Mouse (Mus musculus) heart, embryonic 14.5 days (tissue): ENCODE data around the gene Ccdc182. TPM values are rescaled to one million over a fixed set of nuclear protein-coding genes. Genes with fewer than 3 reads are reported as not detected.

Experiments used
- ATAC-seq: fragments of 200-750 bp; cut with Nextera tagmentation; 2 replicates; pipeline ENCODE4 v1.8.0; 2017; ENCODE audit warnings: low read depth, moderate TSS enrichment; ENCODE audit not compliant: insufficient number of reproducible peaks, insufficient read depth, low FRiP score
- H3K27ac ChIP-seq, 2 experiments: fragments of 200-500 bp in 1 of 2; fragments of 300-500 bp in 1 of 2; sonication (generic) in 1 of 2; replicated peaks in 1 of 2; 2 replicates each; pipeline ENCODE4 v1.5.1; 2012 to 2014; ENCODE audit warnings: low read depth in 2 of 2, low read length in 2 of 2, control low read depth in 1 of 2, mild to moderate bottlenecking in 1 of 2, mixed read lengths in 1 of 2; ENCODE audit not compliant: control insufficient read depth in 1 of 2, insufficient read depth in 1 of 2
- H3K27me3 ChIP-seq: fragments of 300-500 bp; sonication (generic); 2 replicates; pipeline ENCODE4 v1.6.1; 2014; ENCODE audit warnings: mild to moderate bottlenecking, low read length, control low read depth; ENCODE audit not compliant: control insufficient read depth, insufficient read depth
- H3K36me3 ChIP-seq: fragments of 300-500 bp; sonication (generic); 2 replicates; pipeline ENCODE4 v1.6.1; 2014; ENCODE audit warnings: mild to moderate bottlenecking, control low read depth, low read length, mixed read lengths; ENCODE audit not compliant: control insufficient read depth, insufficient read depth
- H3K4me1 ChIP-seq, 2 experiments: fragments of 200-500 bp in 1 of 2; fragments of 300-500 bp in 1 of 2; sonication (generic) in 1 of 2; 2 replicates each; pipeline ENCODE4 v1.6.1; 2012 to 2014; ENCODE audit warnings: low read length in 2 of 2, control low read depth in 1 of 2, mixed read lengths in 1 of 2; ENCODE audit not compliant: control insufficient read depth in 2 of 2, insufficient read depth in 2 of 2
- H3K4me2 ChIP-seq: fragments of 300-500 bp; sonication (generic); 2 replicates; pipeline ENCODE4 v1.6.1; 2014; ENCODE audit warnings: mild to moderate bottlenecking, low read length
- H3K4me3 ChIP-seq, 2 experiments: fragments of 200-500 bp in 1 of 2; fragments of 300-500 bp in 1 of 2; sonication (generic) in 1 of 2; 2 replicates each; pipeline ENCODE4 v1.5.1; 2012 to 2014; ENCODE audit warnings: low read length in 2 of 2, mild to moderate bottlenecking in 2 of 2, control low read depth in 1 of 2, low read depth in 1 of 2, moderate library complexity in 1 of 2; ENCODE audit not compliant: control insufficient read depth in 1 of 2, insufficient read depth in 1 of 2
- H3K9ac ChIP-seq: fragments of 300-500 bp; sonication (generic); 2 replicates; pipeline ENCODE4 v1.6.1; 2014; ENCODE audit warnings: mild to moderate bottlenecking, low read length
- H3K9me3 ChIP-seq: fragments of 300-500 bp; sonication (generic); 2 replicates; pipeline ENCODE4 v1.6.1; 2016; ENCODE audit warnings: low read length, control low read depth; ENCODE audit not compliant: control insufficient read depth
- WGBS: fragments of 180-500 bp; shearing (Covaris S2); extraction: QIAGEN DNeasy Blood & Tissue Kit; methylation state at CpG from one replicate; pipeline ENCODE4 v1.1.7; 2014; 5-methylcytosine and 5-hydroxymethylcytosine counted together
- polyA plus RNA-seq: library from polyadenylated mRNA; unstranded; fragments of >200 nt; fragmentation: Nextera tagmentation; extraction: Ambion mirVana; gene quantifications from 2 replicates; pipeline ENCODE4 v1.2.1, GENCODE M21; 2014

The Ccdc182 gene
- polyA plus RNA-seq, 1 experiment from 2014 or later, result not detected

DNA sequence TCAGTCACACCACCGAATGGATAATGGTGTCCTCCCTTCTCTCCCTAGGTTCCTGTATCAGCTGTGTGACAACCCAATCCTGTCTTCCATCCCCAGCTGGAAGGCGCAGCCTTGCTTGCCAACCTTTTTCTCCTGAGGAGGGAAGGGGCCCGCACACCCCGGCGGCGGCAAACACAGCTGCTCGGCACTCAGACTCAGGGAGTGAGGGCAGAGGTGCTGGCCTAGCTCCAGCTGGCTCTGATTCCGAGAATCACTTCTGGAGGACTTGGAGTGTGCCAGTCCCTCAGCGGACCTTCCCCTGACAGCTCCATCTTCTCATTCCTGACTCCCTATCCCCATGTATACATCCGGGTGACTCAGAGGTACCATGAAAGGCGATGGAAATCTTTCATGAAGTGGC lies 36.9 kb downstream of the Ccdc182 start:
- Histone ChIP-seq H3K4me1 (peaks cover 32 to 34% of the 10 kb centered on the region in 2 experiments), H3K4me3 (no peak overlapping the region), H3K36me3 (no peaks in the 10 kb centered on the region), H3K27ac (peak overlapping the region; percentile 35 to 50; a peak in 3 of 4 replicates), H3K27me3 (no peaks in the 10 kb centered on the region), H3K4me2 (0 out of 2 replicates have a peak overlapping the region, but pooled peaks have one; percentile 4), H3K9me3 (no peaks in the 10 kb centered on the region), H3K9ac (no peak overlapping the region)
- WGBS, result 26% methylated on average over 11 of the region's 11 CpGs
- 0 out of 2 replicates have a peak, but pooled peaks have one; percentile 29 for ATAC-seq

DNA sequence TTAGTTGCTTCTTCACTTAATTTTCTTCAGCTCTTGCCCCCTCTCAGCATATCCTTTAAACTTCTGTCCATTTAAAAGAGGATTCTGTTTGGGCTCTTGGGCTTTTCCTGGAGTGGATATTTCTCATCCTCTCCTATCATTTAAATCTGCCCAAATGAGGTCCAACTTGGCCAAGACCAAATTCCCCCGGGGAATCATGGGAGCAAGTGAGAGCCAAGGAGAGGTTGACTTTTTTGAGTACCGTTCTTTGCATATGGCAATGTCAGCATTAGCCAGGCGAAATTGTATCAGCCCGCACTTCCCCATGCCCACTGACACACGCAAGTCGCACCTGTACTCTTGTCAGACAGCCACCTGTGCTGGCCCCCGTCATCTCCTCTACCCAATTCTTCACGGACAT lies 37.9 kb downstream of the Ccdc182 start:
- Histone ChIP-seq H3K36me3 (no peaks in the 10 kb centered on the region), H3K4me1 (peaks cover 32 to 41% of the 10 kb centered on the region in 2 experiments)
- 92% methylated on average over 8 of the region's 8 CpGs for WGBS

DNA sequence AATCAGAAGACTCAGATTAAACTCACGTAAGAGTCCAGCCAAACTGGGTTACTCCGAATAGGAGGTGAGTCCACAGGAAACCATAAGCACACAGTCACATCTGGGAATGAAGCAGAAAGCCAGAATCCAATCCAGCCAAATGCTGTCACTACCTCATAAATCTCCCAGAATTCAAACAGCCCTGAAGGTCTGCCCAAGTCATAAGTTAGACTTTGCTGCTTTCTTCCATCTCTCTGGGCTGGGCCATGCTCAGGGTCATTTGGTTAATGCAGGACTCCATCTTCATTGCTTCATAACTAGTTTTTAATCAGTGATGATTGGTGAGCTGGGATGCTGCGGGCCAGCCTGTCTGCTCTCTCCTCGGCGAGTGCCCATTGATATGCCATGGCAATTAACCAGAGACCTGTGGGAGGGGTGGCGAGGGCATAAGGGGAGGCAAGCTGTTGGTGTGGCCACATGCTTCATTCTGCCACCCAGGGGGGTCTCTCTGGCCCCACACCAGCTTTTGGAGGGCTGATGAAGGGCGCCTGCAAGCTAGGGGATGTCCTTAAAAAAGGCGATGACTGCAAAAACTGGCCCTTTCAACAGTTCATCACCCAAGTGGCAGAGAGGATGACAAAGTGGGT lies 38.6 kb downstream of the Ccdc182 start:
- Histone ChIP-seq H3K9ac (no peak overlapping the region), H3K4me1 (peaks cover 29 to 38% of the 10 kb centered on the region in 2 experiments), H3K4me2 (no peak overlapping the region), H3K4me3 (no peak overlapping the region), H3K27ac (no peak overlapping the region), H3K9me3 (no peaks in the 10 kb centered on the region), H3K36me3 (peaks cover 3% of the 10 kb centered on the region; the same call in 1 of the 2 replicates), H3K27me3 (no peaks in the 10 kb centered on the region)
- 85% methylated on average over 8 of the region's 8 CpGs for WGBS
- no peak for ATAC-seq

More for the DNA sequence above, 37.9 kb downstream of the Ccdc182 start:
- Histone ChIP-seq H3K9me3 (no peaks in the 10 kb centered on the region), H3K4me2 (no peak overlapping the region), H3K27ac (no peak overlapping the region), H3K4me3 (no peak overlapping the region), H3K27me3 (no peaks in the 10 kb centered on the region), H3K9ac (no peak overlapping the region)
- no peak for ATAC-seq

DNA sequence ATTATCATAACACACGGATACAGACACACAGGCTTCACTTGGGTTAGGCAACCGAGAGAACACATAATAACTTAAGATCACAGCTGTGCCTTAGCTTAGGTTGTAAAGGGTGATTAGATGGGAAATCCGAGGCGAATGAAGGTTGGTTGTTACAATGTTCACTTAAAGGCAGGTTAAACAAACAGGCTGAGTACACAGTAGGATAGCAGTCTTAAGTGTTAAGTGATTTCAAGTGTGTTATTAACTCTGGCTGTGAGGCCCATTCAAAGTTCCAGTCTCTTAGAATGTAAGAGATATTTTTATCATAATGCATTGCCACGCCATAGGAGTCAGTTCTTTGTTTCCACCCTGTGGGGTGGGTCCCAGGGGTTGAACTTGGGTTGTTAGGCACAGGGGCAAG lies 41.0 kb downstream of the Ccdc182 start:
- Histone ChIP-seq H3K9ac (no peak overlapping the region), H3K9me3 (no peaks in the 10 kb centered on the region), H3K36me3 (peaks cover 16% of the 10 kb centered on the region), H3K4me1 (peaks cover 20 to 31% of the 10 kb centered on the region in 2 experiments), H3K4me2 (no peak overlapping the region), H3K4me3 (no peak overlapping the region), H3K27me3 (no peaks in the 10 kb centered on the region), H3K27ac (no peak overlapping the region)
- 49% methylated on average over 5 of the region's 5 CpGs for WGBS
- no peak for ATAC-seq

DNA sequence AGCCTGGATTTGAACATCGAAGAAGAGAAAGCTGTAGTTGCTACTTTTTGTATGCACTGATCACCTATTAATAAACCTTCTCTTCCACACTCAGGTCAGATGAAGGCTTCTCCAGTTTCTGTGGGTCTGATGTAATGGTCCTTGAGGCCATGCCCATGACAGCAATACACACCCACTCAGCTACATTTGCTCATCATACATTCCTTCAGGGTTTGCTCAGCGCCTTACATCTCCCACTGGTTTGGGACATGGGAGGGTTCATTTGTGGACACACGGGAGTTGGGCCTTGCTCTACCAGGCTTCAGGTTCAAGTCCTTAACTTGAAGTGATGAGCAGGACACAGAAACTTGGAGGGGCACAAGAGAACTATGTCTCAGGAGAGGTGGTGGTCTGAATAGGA lies 44.1 kb downstream of the Ccdc182 start:
- ATAC-seq, result no peak
- no peaks in the 10 kb centered on the region for H3K27me3 ChIP-seq
- H3K36me3 ChIP-seq, result peaks cover 21% of the 10 kb centered on the region
- H3K4me3 ChIP-seq, result no peak overlapping the region
- 88% methylated on average over 3 of the region's 3 CpGs for WGBS
- H3K9ac ChIP-seq, result no peak overlapping the region
- no peaks in the 10 kb centered on the region for H3K9me3 ChIP-seq
- peaks cover 9 to 17% of the 10 kb centered on the region in 2 experiments; a peak in 3 of 4 replicates for H3K4me1 ChIP-seq
- H3K27ac ChIP-seq, result no peak overlapping the region
- H3K4me2 ChIP-seq, result no peak overlapping the region

Other genes with a start within 250 kb of the Ccdc182 start
- gene Srsf1, start 246.7 kb upstream of the Ccdc182 start, polyA plus RNA-seq, result 192 and 199 TPM in 2 replicates
- 23.9 and 26.2 TPM in 2 replicates for gene Vezf1, start 225.8 kb upstream of the Ccdc182 start, polyA plus RNA-seq
- 14.3 and 17.0 TPM in 2 replicates for gene Cuedc1, start 196.0 kb upstream of the Ccdc182 start, polyA plus RNA-seq
- 95.0 and 97.4 TPM in 2 replicates for gene Mrps23, start 89.7 kb upstream of the Ccdc182 start, polyA plus RNA-seq